In the genomic region with DNA sequence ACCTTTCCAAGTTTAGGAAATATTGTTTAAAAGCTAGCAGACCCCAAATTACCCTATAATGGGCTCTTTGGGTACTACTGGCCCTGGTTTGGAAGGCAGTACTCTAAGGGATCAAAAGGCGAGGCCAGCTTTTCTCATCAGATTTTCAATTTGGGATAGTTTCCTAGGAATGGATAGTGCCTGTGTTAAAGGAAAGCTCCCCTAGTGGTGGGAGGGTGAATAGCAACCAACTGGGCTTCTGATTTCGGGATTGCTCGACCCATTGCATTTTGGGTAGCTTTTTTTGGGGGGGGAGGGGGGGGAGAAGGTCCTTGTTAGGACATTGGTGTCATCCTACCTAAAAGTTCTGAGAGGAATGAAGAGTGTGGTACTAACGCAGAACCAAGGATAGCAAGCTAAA, we compare ENCODE assay signal across 8 mouse cellular contexts. TPM values are rescaled to one million over a fixed set of nuclear protein-coding genes. Genes with fewer than 3 reads are reported as not detected.
DNase-seq lines count a peak whose midpoint lies in the region; ATAC-seq and TF ChIP-seq lines count a peak whose summit lies in the region.
"Had no signal": no experiment of that assay in that cellular context is flagged by ENCODE, and none has a peak within 500 bp of the region (broad histone marks: within the 10 kb centered on the region; RNA-seq: fewer than 3 reads in every experiment).

No protein-coding gene starts in this region.

- dilution Hi-C loops in CH12.LX (cut with MboI; ENCODE audit: extremely low pct_ligation_motif_present, extremely low pct_unique_long_range_greater_than_20kb, low sequenced_read_pairs): no loop called here

- H3K4me2 ChIP-seq in CH12.LX (ENCODE audit: insufficient read depth, low read depth, poor library complexity, severe bottlenecking): no peak overlapping the region
- no peak overlapping the region for H3K4me2 ChIP-seq in hindbrain, embryonic 12.5 days (replicated peaks)

- H3K4me3 ChIP-seq in CH12.LX (replicated peaks in 1 of 3; ENCODE audit: low read depth in 2 of 3, low read length in 2 of 3, poor library complexity in 1 of 3) (no peak overlapping the region), MEL (ENCODE audit: control insufficient read depth in 1 of 2, insufficient read depth in 1 of 2, low read depth in 2 of 2, low read length in 2 of 2) (no peak overlapping the region)
- no peak overlapping the region for H3K4me3 ChIP-seq in hindbrain, embryonic 12.5 days

- H3K4me1 ChIP-seq in CH12.LX (ENCODE audit: control insufficient read depth in 1 of 2, insufficient read depth in 2 of 2) (peaks cover 0 to 2% of the 10 kb centered on the region in 2 experiments; a peak in 1 of 4 replicates), MEL (ENCODE audit: control insufficient read depth in 1 of 2, insufficient read depth in 2 of 2, low read length in 2 of 2) (no peaks in the 10 kb centered on the region)
- no peaks in the 10 kb centered on the region for H3K4me1 ChIP-seq in hindbrain, embryonic 12.5 days

- no peak for TF ChIP-seq RAD21 in CH12.LX (IDR thresholded peaks at IDR 0.05; ENCODE audit: low read depth, low read length)
- TF ChIP-seq RAD21 in MEL (IDR thresholded peaks at IDR 0.05; ENCODE audit: low read depth, low read length): no peak

- TF ChIP-seq POLR2A in CH12.LX (IDR thresholded peaks at IDR 0.05; ENCODE audit: low read depth, low read length) (no peak), MEL (IDR thresholded peaks at IDR 0.05; ENCODE audit: control insufficient read depth in 1 of 2, insufficient read depth in 1 of 2, low read depth in 1 of 2, low read length in 2 of 2, poor library complexity in 1 of 2) (no peak)

- TF ChIP-seq EP300 in CH12.LX (IDR thresholded peaks at IDR 0.05; ENCODE audit: low read length): no peak
- no peak for TF ChIP-seq EP300 in MEL (IDR thresholded peaks at IDR 0.05; ENCODE audit: low read depth in 1 of 2, low read length in 2 of 2)

- H3K79me2 ChIP-seq in CH12.LX (replicated peaks; ENCODE audit: control insufficient read depth, extremely low read depth, insufficient read depth, poor library complexity, severe bottlenecking): no peaks in the 10 kb centered on the region
- H3K79me2 ChIP-seq in MEL (ENCODE audit: control insufficient read depth, insufficient read depth, low read length, poor library complexity): no peaks in the 10 kb centered on the region

- H3K27me3 ChIP-seq in CH12.LX (replicated peaks) (peaks cover 91% of the 10 kb centered on the region), MEL (ENCODE audit: control insufficient read depth in 1 of 2, insufficient read depth in 2 of 2, low read length in 2 of 2) (peaks cover 0 to 4% of the 10 kb centered on the region in 2 experiments; a peak in 2 of 4 replicates)
- H3K27me3 ChIP-seq in hindbrain, embryonic 12.5 days: no peaks in the 10 kb centered on the region

- WGBS in hindbrain, embryonic 12.5 days: 69% methylated on average over 4 of the region's 4 CpGs

- in situ Hi-C loops in CH12.LX (cut with MboI; ENCODE audit: low pct_ligation_motif_present, low pct_unique_long_range_greater_than_20kb, low sequenced_read_pairs): loop anchor here (5.0 to 25.0 kb wide), 2 partner anchors 172 to 302 kb away; partner anchors contain the start of genes Mrpl46 and Mrps11

- no peaks in the 10 kb centered on the region for H3K36me3 ChIP-seq in CH12.LX (replicated peaks in 1 of 2; ENCODE audit: control insufficient read depth in 1 of 2, insufficient read depth in 1 of 2, low read length in 1 of 2)
- H3K36me3 ChIP-seq in MEL (ENCODE audit: control insufficient read depth in 1 of 2, insufficient read depth in 2 of 2, low read length in 2 of 2): no peaks in the 10 kb centered on the region
- no peaks in the 10 kb centered on the region for H3K36me3 ChIP-seq in hindbrain, embryonic 12.5 days

- peak; percentile 24 for DNase-seq in layer of hippocampus, adult 11-12 months (ENCODE audit: low spot score)
- DNase-seq in layer of hippocampus, postnatal 36 days: no peak
- DNase-seq in CH12.LX (ENCODE audit: extremely low read depth) (peak; percentile 5), MEL (ENCODE audit: low read depth, low spot score) (no peak)
- DNase-seq in kidney, postnatal 4 days: peak; percentile 52 to 58
- DNase-seq in spleen, postnatal 36 days (ENCODE audit: low spot score in 2 of 2): no peak

- no peak overlapping the region for H3K27ac ChIP-seq in CH12.LX (ENCODE audit: insufficient read depth, low read depth)
- H3K27ac ChIP-seq in MEL (ENCODE audit: control insufficient read depth, low read depth, low read length): no peak overlapping the region
- no peak overlapping the region for H3K27ac ChIP-seq in hindbrain, embryonic 12.5 days

- no peak overlapping the region for H3K9ac ChIP-seq in CH12.LX (ENCODE audit: insufficient read depth, low read depth)
- no peak overlapping the region for H3K9ac ChIP-seq in MEL (ENCODE audit: control insufficient read depth, low read depth, low read length, poor library complexity, severe bottlenecking)
- H3K9ac ChIP-seq in hindbrain, embryonic 12.5 days: no peak overlapping the region

- TF ChIP-seq CTCF in CH12.LX (conservative IDR thresholded peaks at IDR 0.05 in 1 of 2, IDR thresholded peaks at IDR 0.05 in 1 of 2; ENCODE audit: low read depth in 2 of 2, low read length in 2 of 2) (peak; percentile 52 to 63), MEL (IDR thresholded peaks at IDR 0.05 in 2 of 3, conservative IDR thresholded peaks at IDR 0.05 in 1 of 3; ENCODE audit: control insufficient read depth in 1 of 3, insufficient read depth in 1 of 3, low read depth in 2 of 3, low read length in 3 of 3, poor library complexity in 1 of 3, severe bottlenecking in 1 of 3) (peak; percentile 16 to 64 (median 46); a peak in 4 of 6 replicates)

- no peak for ATAC-seq in hindbrain, embryonic 12.5 days (ENCODE audit: low FRiP score)

- H3K9me3 ChIP-seq in CH12.LX (replicated peaks; ENCODE audit: low read length) (no peaks in the 10 kb centered on the region), MEL (replicated peaks; ENCODE audit: insufficient read depth, low read length) (no peaks in the 10 kb centered on the region)
- no peaks in the 10 kb centered on the region for H3K9me3 ChIP-seq in hindbrain, embryonic 12.5 days (replicated peaks)

TF ChIP-seq in CH12.LX, 34 proteins besides CTCF, POLR2A, EP300 and RAD21 (continues in another document):
- TF ChIP-seq PAX5 (IDR thresholded peaks at IDR 0.05; ENCODE audit: low read length): no peak
- no peak for TF ChIP-seq BHLHE40 (IDR thresholded peaks at IDR 0.05; ENCODE audit: low read depth, low read length)
- no peak for TF ChIP-seq MYC (IDR thresholded peaks at IDR 0.05; ENCODE audit: low read depth, low read length)
- TF ChIP-seq USF2 (conservative IDR thresholded peaks at IDR 0.05; ENCODE audit: low read depth, low read length): no peak
- no peak for TF ChIP-seq MAZ (IDR thresholded peaks at IDR 0.05; ENCODE audit: low read depth, low read length)
- TF ChIP-seq SMC3 (IDR thresholded peaks at IDR 0.05; ENCODE audit: low read depth, low read length): no peak
- no peak for TF ChIP-seq ZNF384 (IDR thresholded peaks at IDR 0.05; ENCODE audit: low read depth, low read length)
- TF ChIP-seq ZKSCAN1 (IDR thresholded peaks at IDR 0.05; ENCODE audit: borderline replicate concordance, low read depth, low read length): no peak
- no peak for TF ChIP-seq TBP (conservative IDR thresholded peaks at IDR 0.05; ENCODE audit: low read depth, low read length)
- no peak for TF ChIP-seq RCOR1 (conservative IDR thresholded peaks at IDR 0.05; ENCODE audit: low read depth, low read length)
- TF ChIP-seq POLR2AphosphoS2 (IDR thresholded peaks at IDR 0.05; ENCODE audit: low read depth, low read length): no peak

TF ChIP-seq in MEL, 35 proteins besides CTCF, POLR2A, EP300 and RAD21:
- TF ChIP-seq HCFC1 (IDR thresholded peaks at IDR 0.05; ENCODE audit: low read depth, low read length) (no peak), KAT2A (conservative IDR thresholded peaks at IDR 0.05; ENCODE audit: low read depth, low read length) (no peak), RCOR1 (IDR thresholded peaks at IDR 0.05; ENCODE audit: low read depth, low read length) (no peak), MYB (IDR thresholded peaks at IDR 0.05; ENCODE audit: low read depth, low read length) (no peak), ZC3H11A (IDR thresholded peaks at IDR 0.05; ENCODE audit: low read depth, low read length) (no peak), GABPA (IDR thresholded peaks at IDR 0.05; ENCODE audit: low read depth, low read length) (no peak), POLR2AphosphoS2 (IDR thresholded peaks at IDR 0.05; ENCODE audit: low read length) (no peak), MAZ (IDR thresholded peaks at IDR 0.05; ENCODE audit: low read depth, low read length) (no peak), NRF1 (IDR thresholded peaks at IDR 0.05; ENCODE audit: insufficient read depth, low read depth, low read length, poor library complexity, severe bottlenecking) (no peak), ZMIZ1 (IDR thresholded peaks at IDR 0.05; ENCODE audit: low read depth, low read length) (no peak)

RNA-seq across cellular contexts. Expression of gene Acan, which starts 35.8 kb away (rescaled TPM):
- total RNA-seq in layer of hippocampus, postnatal 36 days (2021): 1 to 10 TPM; 3.2 to 3.9 TPM
- total RNA-seq in CH12.LX (2012; rRNA removed): not detected in 2 replicates
- total RNA-seq in CH12.LX (2014; rRNA removed): not detected in 2 replicates
- polyA plus RNA-seq in CH12.LX (2012; ENCODE audit: insufficient read length, low read depth): not detected in 2 replicates
- not detected in 2 replicates for total RNA-seq in MEL (2012; rRNA removed)
- not detected for polyA plus RNA-seq in MEL (2012; ENCODE audit: insufficient read depth in 1 of 2, insufficient read length in 2 of 2, low read depth in 1 of 2, low replicate concordance in 2 of 2, missing spikeins in 1 of 2)
- 4.4 and 11.8 TPM in 2 replicates for polyA plus RNA-seq in hindbrain, embryonic 12.5 days (2016; fragmentation: Nextera tagmentation; extraction: Ambion mirVana)
- total RNA-seq: common myeloid progenitor, adult 5-6 weeks had no signal

RNA-seq across cellular contexts. Expression of gene Hapln3, which starts 41.7 kb away (rescaled TPM):
- 1 to 10 TPM; 1.7 to 2.4 TPM for total RNA-seq in layer of hippocampus, postnatal 36 days (2021)
- total RNA-seq in CH12.LX (2012; rRNA removed) (0.04 TPM in 1 of 2 replicates, not detected in the other), CH12.LX (2014; rRNA removed) (not detected in 2 replicates), MEL (2012; rRNA removed) (not detected in 2 replicates)
- polyA plus RNA-seq in CH12.LX (2012; ENCODE audit: insufficient read length, low read depth) (not detected in 2 replicates), MEL (2012; ENCODE audit: insufficient read depth in 1 of 2, insufficient read length in 2 of 2, low read depth in 1 of 2, low replicate concordance in 2 of 2, missing spikeins in 1 of 2) (not detected)
- 0.92 and 1.9 TPM in 2 replicates for polyA plus RNA-seq in hindbrain, embryonic 12.5 days (2016; fragmentation: Nextera tagmentation; extraction: Ambion mirVana)
- total RNA-seq: common myeloid progenitor, adult 5-6 weeks had no signal

RNA-seq across cellular contexts. Expression of gene Mfge8, which starts 59.7 kb away (rescaled TPM):
- 100 to 1,000 TPM; 154 to 157 TPM for total RNA-seq in layer of hippocampus, postnatal 36 days (2021)
- total RNA-seq in CH12.LX (2012; rRNA removed) (16.5 and 24.5 TPM in 2 replicates), CH12.LX (2014; rRNA removed) (11.0 and 13.0 TPM in 2 replicates), MEL (2012; rRNA removed) (4.7 and 4.9 TPM in 2 replicates)
- polyA plus RNA-seq in CH12.LX (2012; ENCODE audit: insufficient read length, low read depth) (12.4 and 13.2 TPM in 2 replicates), MEL (2012; ENCODE audit: insufficient read depth in 1 of 2, insufficient read length in 2 of 2, low read depth in 1 of 2, low replicate concordance in 2 of 2, missing spikeins in 1 of 2) (1 to 10 TPM in 1 of 2 experiments, not detected in 1; 9.5 TPM)
- 72.5 and 73.2 TPM in 2 replicates for polyA plus RNA-seq in hindbrain, embryonic 12.5 days (2016; fragmentation: Nextera tagmentation; extraction: Ambion mirVana)

Comparison
In these comparisons a context has a peak if more than half of its experiments do, and no peak if none do; other contexts are left out.
1. DNase-seq: peak in layer of hippocampus, adult 11-12 months (single experiment), CH12.LX (single experiment) and kidney, postnatal 4 days (2 of 2); none in layer of hippocampus, postnatal 36 days (0 of 2), MEL (single experiment) and spleen, postnatal 36 days (0 of 2).
2. RNA of gene Mfge8, which starts 59.7 kb away (total RNA-seq): 154 to 157 TPM in layer of hippocampus, postnatal 36 days; 11.0 to 24.5 TPM in CH12.LX and 4.7 to 4.9 TPM in MEL; every median in the first group is over 4 times any median in the second.